Mouse (Mus musculus) bone marrow macrophage, adult 2 months (primary cell): ENCODE measurements around the gene Rab34. TPM values are rescaled to one million over a fixed set of nuclear protein-coding genes. Genes with fewer than 3 reads are reported as not detected.

Experiments
- H3K27ac ChIP-seq: 2 replicates; pipeline ENCODE4 v1.5.1; 2012; ENCODE audit warnings: low read depth, low read length; ENCODE audit not compliant: insufficient read depth
- H3K4me1 ChIP-seq: 2 replicates; pipeline ENCODE4 v1.6.1; 2012; ENCODE audit warnings: low read length; ENCODE audit not compliant: control insufficient read depth, insufficient read depth
- H3K4me3 ChIP-seq: 2 replicates; pipeline ENCODE4 v1.5.1; 2012; ENCODE audit warnings: mild to moderate bottlenecking, low read length, moderate library complexity; ENCODE audit not compliant: insufficient read depth
- CTCF ChIP-seq: IDR thresholded peaks from 2 replicates; pipeline ENCODE4 v1.5.1; 2012; ENCODE audit warnings: low read depth, mild to moderate bottlenecking, low read length, moderate library complexity
- POLR2A ChIP-seq: IDR thresholded peaks from 2 replicates; pipeline ENCODE4 v1.6.1; 2012; ENCODE audit warnings: mild to moderate bottlenecking, low read depth, low read length, borderline replicate concordance
- polyA plus RNA-seq: library from polyadenylated mRNA; stranded (reverse); fragments of >200 nt; gene quantifications from 2 replicates; pipeline ENCODE4 v1.2.4, GENCODE M21; 2012; ENCODE audit not compliant: missing spikeins, insufficient read depth, insufficient read length

Gene Rab34
- 28.8 and 30.5 TPM in 2 replicates for polyA plus RNA-seq

GRCm38 (mm10) chr11:78188331-78189233 is at the start of gene Rab34:
TSS of gene Rab34 (plus strand) at chr11:78188430.
- TF ChIP-seq CTCF, result no peak
- no peak for TF ChIP-seq POLR2A
- H3K4me1 ChIP-seq, result peaks cover 7% of the 10 kb centered on the region
- peak within 1 kb of the TSS; percentile 47 for H3K27ac ChIP-seq
- H3K4me3 ChIP-seq, result peak within 1 kb of the TSS; percentile 70

DNA sequence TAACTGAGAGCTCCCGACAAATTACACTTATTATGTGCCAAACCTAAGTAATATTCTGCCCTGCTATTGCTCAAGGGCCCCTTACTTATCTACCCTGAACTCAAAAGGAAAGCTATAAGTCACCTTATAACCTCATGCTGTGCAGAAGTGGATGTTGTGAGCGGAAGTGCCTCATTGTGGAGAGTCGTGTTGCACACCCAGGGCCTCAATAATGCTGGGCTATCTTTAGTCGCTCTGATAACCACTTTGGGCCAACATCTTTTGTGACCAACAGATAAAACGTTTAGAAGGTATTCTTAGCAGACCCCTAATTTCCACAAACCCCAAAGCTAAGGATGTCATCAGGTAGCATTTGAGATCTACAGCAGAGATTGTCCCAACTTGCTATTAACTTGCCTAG is 47.6 kb upstream of the Rab34 start:
- no peak for TF ChIP-seq POLR2A
- no peak for TF ChIP-seq CTCF
- no peaks in the 10 kb centered on the region for H3K4me1 ChIP-seq
- no peak overlapping the region for H3K4me3 ChIP-seq
- H3K27ac ChIP-seq, result no peak overlapping the region

DNA sequence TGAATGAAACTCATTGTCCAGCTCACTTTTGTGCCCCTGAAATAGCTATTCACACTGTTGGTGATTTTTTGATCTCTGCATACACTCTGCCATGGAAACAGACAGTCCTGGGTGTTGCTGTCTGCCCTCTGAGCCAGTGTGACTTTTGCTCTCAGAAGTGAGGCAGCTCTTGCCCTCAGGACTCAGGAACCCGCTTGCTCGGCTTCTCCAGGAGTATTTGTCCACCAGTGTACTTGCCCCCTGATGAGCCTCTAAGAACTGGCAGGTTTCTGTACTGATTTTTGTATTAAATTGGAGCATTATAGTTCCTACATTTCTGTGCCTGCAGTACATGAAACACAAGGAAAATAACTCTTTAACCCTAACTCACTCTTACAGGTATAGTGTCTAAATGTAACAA is 44.7 kb upstream of the Rab34 start:
- Histone ChIP-seq H3K27ac (no peak overlapping the region), H3K4me3 (no peak overlapping the region), H3K4me1 (no peaks in the 10 kb centered on the region)
- no peak for TF ChIP-seq CTCF
- no peak for TF ChIP-seq POLR2A

GRCm38 (mm10) chr11:78146168-78146567 is 42.1 kb upstream of the Rab34 start:
- TF ChIP-seq POLR2A (no peak), CTCF (no peak)
- Histone ChIP-seq H3K4me1 (no peaks in the 10 kb centered on the region), H3K27ac (no peak overlapping the region), H3K4me3 (no peak overlapping the region)

GRCm38 (mm10) chr11:78146707-78147543 is 41.3 kb upstream of the Rab34 start:
- H3K4me3 ChIP-seq, result no peak overlapping the region
- no peak overlapping the region for H3K27ac ChIP-seq
- no peaks in the 10 kb centered on the region for H3K4me1 ChIP-seq
- TF ChIP-seq CTCF, result no peak
- no peak for TF ChIP-seq POLR2A

DNA sequence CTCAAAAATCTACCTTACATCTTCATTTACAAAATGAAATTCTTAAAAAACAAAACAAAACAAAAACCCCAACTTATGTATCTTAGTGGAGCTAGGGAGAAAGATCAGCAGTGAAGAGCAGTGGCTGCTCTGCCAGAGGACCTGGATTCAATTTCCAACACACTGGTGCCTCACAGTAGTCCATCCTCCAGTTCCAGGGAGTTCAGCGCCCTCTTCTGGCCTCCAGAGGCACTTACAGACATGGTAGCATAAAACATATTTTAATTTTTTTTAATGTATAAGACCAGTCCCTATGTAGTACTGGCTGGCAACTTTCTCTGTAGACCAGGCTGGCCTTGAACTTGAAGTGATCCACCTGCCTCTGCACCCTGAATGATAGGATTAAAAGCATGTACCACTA is 37.1 kb upstream of the Rab34 start:
- Histone ChIP-seq H3K4me3 (no peak overlapping the region), H3K4me1 (no peaks in the 10 kb centered on the region), H3K27ac (no peak overlapping the region)
- TF ChIP-seq CTCF (peak; percentile 43; the same call in 1 of the 2 replicates), POLR2A (no peak)

DNA sequence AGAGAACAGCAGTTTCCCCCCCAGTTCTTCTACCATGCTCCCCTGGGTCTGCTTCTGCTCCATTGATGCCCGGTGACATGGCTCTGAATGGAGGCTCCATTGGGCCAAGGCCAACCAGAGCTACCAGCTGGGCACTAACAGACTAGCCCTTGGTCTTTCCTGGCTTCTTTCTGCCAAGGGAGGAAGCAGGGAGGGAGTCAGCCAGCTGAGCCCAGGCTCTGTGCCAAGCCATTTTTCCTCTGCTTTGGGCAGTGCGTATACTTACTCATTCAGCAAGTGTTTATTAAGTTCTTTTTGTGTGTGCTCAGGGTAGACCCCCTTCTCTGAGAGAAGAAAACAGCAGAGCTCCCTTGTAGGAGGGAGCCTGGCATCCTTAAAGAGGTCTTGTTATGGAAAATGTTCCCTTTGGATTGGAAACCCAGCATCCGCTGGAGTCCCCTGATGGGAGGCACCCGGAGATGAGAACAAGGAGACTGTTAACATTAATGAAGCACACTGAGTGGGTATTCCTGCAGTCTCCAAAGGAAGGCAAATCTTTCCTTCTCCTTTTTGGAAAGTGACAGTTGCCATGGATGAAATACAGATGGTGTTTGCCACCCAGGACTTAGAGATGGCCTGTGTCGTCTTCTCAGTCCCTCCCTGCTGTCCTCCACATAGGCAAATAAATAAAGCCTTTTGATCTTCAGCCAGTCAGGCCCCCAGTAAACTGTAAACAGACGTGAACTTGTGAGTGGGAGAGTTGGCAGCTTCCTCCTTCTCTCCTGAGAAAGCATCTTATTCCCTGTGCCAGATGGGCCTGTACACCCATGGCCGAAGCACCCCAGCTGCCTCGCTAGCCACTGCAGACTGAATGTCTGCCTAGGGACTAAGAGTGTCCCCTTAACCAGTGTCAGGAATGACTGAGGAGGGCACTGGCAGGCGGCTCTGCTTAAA is 35.7 kb upstream of the Rab34 start:
- TF ChIP-seq CTCF, result no peak
- no peak for TF ChIP-seq POLR2A
- no peaks in the 10 kb centered on the region for H3K4me1 ChIP-seq
- no peak overlapping the region for H3K4me3 ChIP-seq
- no peak overlapping the region for H3K27ac ChIP-seq

- Histone ChIP-seq H3K4me3 (no peak overlapping the region), H3K27ac (no peak overlapping the region), H3K4me1 (no peaks in the 10 kb centered on the region)
- no peak for TF ChIP-seq CTCF
- TF ChIP-seq POLR2A, result no peak
Measured at GRCm38 (mm10) chr11:78153778-78154177, 34.5 kb upstream of the Rab34 start.

DNA sequence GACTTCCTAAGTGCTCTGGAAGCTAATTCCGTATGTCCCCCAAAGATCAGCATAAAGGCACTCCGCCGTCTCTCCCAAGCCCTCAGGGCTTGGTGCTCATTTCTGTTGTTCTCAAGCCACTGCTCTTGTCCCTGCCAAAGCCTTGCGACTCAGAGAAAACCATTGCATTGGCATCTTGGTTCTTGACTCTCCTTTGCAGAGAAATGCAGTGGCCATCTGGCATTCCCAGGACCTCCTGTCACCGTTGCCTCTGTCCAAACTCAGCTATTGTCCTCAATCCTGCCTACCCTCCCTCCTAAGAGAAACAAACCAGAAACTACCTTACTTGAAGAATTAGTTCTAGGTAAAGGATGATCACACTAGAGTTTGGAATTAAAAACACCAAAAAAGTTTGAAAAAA is 32.6 kb upstream of the Rab34 start:
- Histone ChIP-seq H3K27ac (no peak overlapping the region), H3K4me3 (no peak overlapping the region), H3K4me1 (no peaks in the 10 kb centered on the region)
- TF ChIP-seq CTCF (no peak), POLR2A (no peak)
